Mouse (Mus musculus): Measurements from ENCODE around the gene Otulin.

DNA sequence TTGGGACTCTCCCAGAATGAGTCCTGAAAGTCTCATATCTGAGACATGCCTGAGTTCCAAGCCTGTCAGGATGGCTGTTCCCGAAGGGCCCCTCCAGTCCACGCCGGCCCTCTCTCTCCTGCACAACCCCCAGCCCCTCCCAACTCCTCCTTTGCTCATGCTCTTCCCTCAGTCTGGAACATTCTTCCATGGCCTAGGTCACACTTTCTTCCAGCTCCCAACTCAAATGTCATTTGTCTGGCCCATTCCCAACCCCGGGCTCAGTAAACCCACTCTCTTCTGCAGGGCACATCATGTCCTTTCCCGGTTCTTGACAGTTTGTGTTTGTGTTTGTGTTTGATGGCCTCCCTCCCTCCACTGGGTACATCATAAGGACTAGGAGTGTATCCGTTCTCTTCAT, 43.5 kb upstream of the Otulin start:
- TF ChIP-seq CTCF (IDR thresholded peaks at IDR 0.05; ENCODE audit: borderline replicate concordance, insufficient read depth, low read depth, low read length) (no peak), POLR2A (IDR thresholded peaks at IDR 0.05; ENCODE audit: borderline replicate concordance, insufficient read depth, low read length) (no peak)

Measured in cerebellum, adult 2 months (tissue).